Mouse (Mus musculus) fibroblast of lung, adult 2 months (primary cell): ENCODE results near the gene Col6a3.

ENCODE experiments used
- DNase-seq: peaks from one replicate; pipeline ENCODE4 v3.0.0-alpha.2; 2011; ENCODE audit warnings: low read depth

Col6a3 gene

DNA sequence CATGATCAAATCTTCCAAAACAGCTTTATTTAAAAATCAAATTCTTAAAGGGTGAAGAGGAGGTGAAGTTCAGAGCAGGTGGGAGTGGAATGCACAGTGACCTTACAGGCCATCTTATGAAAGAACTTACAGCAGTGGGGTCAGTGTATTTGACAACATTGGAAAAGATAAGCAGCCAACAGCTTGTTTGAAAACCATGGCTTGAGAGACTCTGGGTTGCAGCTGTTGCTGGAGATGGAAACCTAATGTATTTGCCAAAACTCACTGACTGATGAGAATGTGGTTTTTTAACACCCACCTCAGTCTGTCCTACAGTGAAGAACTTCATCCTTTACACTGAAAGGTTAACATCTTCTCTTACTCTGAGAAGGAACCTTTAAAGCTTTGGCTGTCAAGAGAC lies 120.4 kb downstream of the Col6a3 start:
- DNase-seq: no peak

DNA sequence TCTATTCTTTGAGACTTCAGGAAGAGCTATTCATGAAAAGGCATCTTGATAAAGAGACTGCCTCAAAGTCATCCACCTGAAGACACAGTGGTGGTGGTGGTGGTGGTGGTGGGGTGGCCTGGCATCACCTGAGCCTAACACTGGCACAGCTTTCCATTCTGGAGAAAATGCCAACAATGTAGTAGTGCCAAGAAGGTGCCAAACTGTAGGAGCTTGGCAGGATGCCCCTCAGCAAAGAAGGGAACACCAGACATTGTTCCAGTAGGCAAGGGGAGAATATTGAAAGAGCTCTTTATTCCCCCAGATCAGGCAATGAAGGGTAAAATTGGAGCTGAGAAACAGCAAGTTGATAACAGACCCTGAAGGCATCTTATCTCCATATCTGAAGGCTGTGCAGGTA lies 121.8 kb downstream of the Col6a3 start:
- no peak for DNase-seq

DNA sequence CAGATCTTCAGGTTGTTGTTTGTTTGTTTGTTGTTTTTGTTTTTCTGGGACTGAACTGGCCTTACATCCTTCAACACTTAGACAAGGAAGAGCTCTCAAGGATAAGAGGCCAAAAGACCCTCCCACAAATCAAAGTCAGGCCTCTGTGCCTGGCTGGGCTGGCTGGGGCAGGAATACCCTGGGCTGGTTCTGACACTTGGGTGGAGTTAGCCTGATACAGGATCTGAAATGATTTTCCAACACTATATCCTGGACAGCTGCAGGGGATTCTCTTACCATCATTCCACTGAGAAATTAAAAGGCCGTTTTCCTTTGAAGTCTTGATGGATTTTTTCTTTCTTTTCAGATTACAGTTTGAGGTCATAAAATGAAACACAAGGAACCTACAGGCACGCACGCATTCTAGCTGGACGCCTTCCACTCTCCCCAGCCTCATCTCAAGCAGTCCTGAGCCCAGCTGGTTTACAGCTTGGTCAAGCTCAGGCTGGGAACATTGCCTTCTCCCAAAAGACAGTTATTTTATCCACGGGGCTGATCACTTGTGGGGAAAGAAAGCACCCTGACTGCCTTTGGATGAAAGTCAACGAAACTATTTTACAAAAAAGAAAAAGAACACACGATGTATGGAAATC lies 123.0 kb downstream of the Col6a3 start:
- DNase-seq: no peak

DNA sequence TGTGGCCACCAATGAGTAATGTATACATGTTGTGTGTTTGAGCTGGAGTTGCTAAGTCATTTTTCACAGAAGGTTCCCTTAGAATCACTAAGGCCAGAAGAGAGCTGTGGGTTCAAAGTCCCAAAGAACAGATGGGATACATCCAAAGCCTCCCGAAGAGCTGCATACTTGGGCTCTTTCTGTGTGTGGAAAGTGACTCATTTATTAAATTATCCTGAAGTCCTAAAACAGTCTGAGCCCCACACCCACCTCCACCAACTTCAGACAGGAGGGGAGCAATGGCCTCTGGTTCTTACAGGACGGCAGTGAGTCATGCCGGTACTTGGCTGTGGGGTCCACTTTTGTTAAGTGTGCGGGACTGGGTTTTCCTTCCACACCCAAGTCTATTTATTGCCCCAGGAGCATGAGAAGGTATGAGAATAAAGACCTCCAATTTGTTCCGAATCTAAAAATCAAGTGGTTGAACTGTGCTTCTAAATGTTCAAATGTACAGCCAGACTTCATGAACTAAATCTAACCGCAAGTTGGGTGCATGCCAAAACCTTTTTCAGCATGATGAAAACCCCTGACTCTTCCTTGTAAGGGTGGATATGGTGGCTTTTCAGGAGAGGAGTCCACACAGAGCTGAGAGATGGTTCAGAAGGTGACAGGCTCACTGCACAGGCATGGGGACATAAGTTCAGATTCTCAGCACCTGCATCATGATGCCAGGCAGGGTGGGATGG lies 124.8 kb downstream of the Col6a3 start:
- DNase-seq: peak; percentile 91

DNA sequence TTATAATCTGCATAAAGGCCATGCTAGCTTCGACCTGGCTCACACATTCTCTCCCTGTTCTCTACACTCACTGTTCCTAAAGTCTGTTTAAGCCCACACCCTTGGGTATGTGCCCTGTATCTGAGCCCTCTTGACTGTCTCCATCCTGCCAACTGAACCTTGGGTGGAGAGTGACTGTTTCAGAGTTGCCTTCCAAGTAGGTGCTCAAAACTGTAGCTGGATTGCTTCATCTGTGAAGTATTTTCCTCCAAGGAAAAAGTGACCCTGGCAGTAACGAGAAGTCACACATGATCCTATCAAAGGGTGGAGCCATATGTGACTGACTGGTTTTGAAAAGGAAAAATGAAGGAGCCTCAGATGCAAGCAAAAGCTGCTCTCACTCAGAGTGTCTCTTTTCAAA lies 127.5 kb downstream of the Col6a3 start:
- no peak for DNase-seq
